Mouse (Mus musculus) G1E (cell line): Measurements from ENCODE around the gene Gm13420. TPM values are rescaled to one million over a fixed set of nuclear protein-coding genes. Genes with fewer than 3 reads are reported as not detected.

Source experiments
- ATAC-seq: 2 replicates; pipeline ENCODE4 v1.8.0; 2016; ENCODE audit warnings: mild to moderate bottlenecking; ENCODE audit not compliant: insufficient number of reproducible peaks, poor library complexity, low FRiP score, severe bottlenecking; ENCODE audit errors: extremely low read depth
- DNase-seq: peaks from one replicate; pipeline ENCODE4 v3.0.0; 2012; ENCODE audit warnings: low spot score
- H3K27me3 ChIP-seq: 2 replicates; pipeline ENCODE4 v1.6.1; 2012; ENCODE audit warnings: mild to moderate bottlenecking, low read length, inconsistent platforms; ENCODE audit not compliant: insufficient read depth
- H3K36me3 ChIP-seq: replicated peaks from 2 replicates; pipeline ENCODE3; 2012; ENCODE audit warnings: mild to moderate bottlenecking, inconsistent platforms
- H3K4me1 ChIP-seq: 2 replicates; pipeline ENCODE4 v1.6.1; 2012; ENCODE audit warnings: low read depth, low read length, inconsistent platforms, mixed read lengths; ENCODE audit not compliant: insufficient read depth
- H3K4me3 ChIP-seq: 2 replicates; pipeline ENCODE4 v1.5.1; 2012; ENCODE audit warnings: low read depth, mild to moderate bottlenecking, inconsistent platforms, low read length, moderate library complexity, mixed read lengths
- H3K9me3 ChIP-seq: replicated peaks from 2 replicates; pipeline ENCODE4 v1.6.1; 2012; ENCODE audit warnings: inconsistent platforms
- CTCF ChIP-seq: IDR thresholded peaks from 2 replicates; pipeline ENCODE4 v1.5.1; 2012; ENCODE audit warnings: low read depth, low read length, inconsistent platforms, mixed read lengths
- GATA1 ChIP-seq: IDR thresholded peaks from 2 replicates; pipeline ENCODE4 v1.6.1; 2012; ENCODE audit warnings: borderline replicate concordance, low read length, inconsistent platforms, mixed read lengths
- GATA2 ChIP-seq: IDR thresholded peaks from 2 replicates; pipeline ENCODE4 v1.6.1; 2012; ENCODE audit warnings: low read depth, low read length, inconsistent platforms, borderline replicate concordance
- POLR2AphosphoS5 ChIP-seq: IDR thresholded peaks from 2 replicates; pipeline ENCODE4 v1.6.1; 2012; ENCODE audit warnings: low read depth, low read length, inconsistent platforms; ENCODE audit not compliant: insufficient replicate concordance
- TAL1 ChIP-seq: conservative IDR thresholded peaks from 2 replicates; pipeline ENCODE4 v1.6.1; 2012; ENCODE audit warnings: low read depth, low read length, inconsistent platforms, mixed read lengths
- polyA plus RNA-seq: library from polyadenylated mRNA; stranded (reverse); fragments of >175 nt; gene quantifications from 2 replicates; pipeline ENCODE4 v1.2.3, GENCODE M21; 2012
- total RNA-seq, 2 experiments: library from RNA; stranded (forward) in 1 of 2; stranded (reverse) in 1 of 2; fragments of 200-1000 nt in 1 of 2; fragments of >200 nt in 1 of 2; fragmentation: Nextera tagmentation in 1 of 2; gene quantifications; 2 replicates each; pipeline ENCODE4 v1.2.3; 2014 to 2017

The Gm13420 gene
- total and polyA plus RNA-seq, 3 experiments = not detected

- Histone ChIP-seq H3K4me3 (no peak overlapping the region), H3K4me1 (no peaks in the 10 kb centered on the region), H3K36me3 (peaks cover 62% of the 10 kb centered on the region), H3K27me3 (peaks cover 5% of the 10 kb centered on the region; the same call in 1 of the 2 replicates), H3K9me3 (no peaks in the 10 kb centered on the region)
- TF ChIP-seq GATA1 (no peak), POLR2AphosphoS5 (no peak), CTCF (no peak), TAL1 (no peak), GATA2 (no peak)
- DNase-seq (no peak), ATAC-seq (no peak)
Measured at GRCm38 (mm10) chr2:29739368-29739767, 12.1 kb downstream of the Gm13420 start.

GRCm38 (mm10) chr2:29738799-29739198, 12.7 kb downstream of the Gm13420 start:
- TF ChIP-seq CTCF (no peak), GATA1 (no peak), GATA2 (no peak), TAL1 (no peak), POLR2AphosphoS5 (no peak)
- Histone ChIP-seq H3K27me3 (0 out of 2 replicates have a peak, but pooled peaks cover 3% of the 10 kb centered on the region), H3K4me3 (no peak overlapping the region), H3K9me3 (no peaks in the 10 kb centered on the region), H3K36me3 (peaks cover 68% of the 10 kb centered on the region), H3K4me1 (no peaks in the 10 kb centered on the region)
- ATAC-seq (no peak), DNase-seq (no peak)

DNA sequence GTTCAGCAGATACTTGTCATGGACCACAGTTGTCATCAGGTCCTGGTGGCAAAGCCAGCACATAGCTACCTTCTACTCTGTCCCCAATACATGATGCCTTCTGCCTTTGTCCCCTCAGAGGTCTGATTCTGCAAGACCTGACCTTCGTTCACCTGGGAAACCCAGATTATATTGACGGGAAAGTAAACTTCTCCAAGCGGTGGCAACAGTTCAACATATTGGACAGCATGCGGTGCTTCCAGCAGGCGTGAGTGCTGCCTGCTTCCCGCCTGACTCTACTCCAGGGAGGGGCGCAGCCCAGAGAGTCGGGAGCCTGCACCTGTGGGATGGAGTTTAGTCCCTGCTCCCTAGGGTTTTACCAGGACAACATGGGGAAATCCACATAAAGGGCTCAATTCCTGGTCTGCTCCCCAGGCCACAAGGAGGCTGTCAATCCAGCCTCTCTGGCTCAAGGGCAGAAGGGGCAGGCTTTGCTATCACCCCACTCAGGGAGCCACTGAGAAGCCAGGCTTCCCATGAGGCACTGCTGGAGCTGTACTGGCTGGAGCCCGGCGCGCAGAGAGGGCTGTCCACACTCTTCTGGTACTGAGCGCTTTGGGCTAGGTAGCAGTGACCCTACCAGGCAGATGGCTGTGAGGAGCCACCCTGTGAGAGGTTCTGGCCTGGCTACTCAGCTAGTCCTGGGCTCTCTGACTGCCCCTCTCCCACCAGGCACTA, 14.1 kb downstream of the Gm13420 start:
- H3K9me3 ChIP-seq = no peaks in the 10 kb centered on the region
- H3K4me3 ChIP-seq = no peak overlapping the region
- TF ChIP-seq GATA1 (no peak), CTCF (no peak)
- DNase-seq (no peak), ATAC-seq (no peak)
- H3K36me3 ChIP-seq = peaks cover 82% of the 10 kb centered on the region
- H3K4me1 ChIP-seq = no peaks in the 10 kb centered on the region
- no peaks in the 10 kb centered on the region for H3K27me3 ChIP-seq

DNA sequence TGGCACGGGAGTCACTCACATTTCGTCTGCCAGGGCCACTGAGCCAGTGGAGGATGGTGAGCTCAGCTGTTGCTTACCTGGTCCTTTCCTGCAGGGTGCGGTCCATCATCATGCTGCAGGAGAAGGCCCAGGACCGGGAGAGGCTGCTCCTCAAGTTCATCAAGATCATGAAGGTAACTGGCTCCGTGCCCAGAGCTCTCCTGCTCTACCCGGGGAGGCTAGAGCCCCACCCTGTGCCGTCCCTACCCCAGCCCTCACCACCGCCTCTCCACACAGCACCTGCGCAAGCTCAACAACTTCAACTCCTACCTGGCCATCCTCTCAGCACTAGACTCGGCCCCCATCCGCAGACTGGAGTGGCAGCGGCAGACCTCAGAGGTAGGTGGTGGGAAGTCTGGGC, 15.8 kb downstream of the Gm13420 start:
- no peaks in the 10 kb centered on the region for H3K27me3 ChIP-seq

DNA sequence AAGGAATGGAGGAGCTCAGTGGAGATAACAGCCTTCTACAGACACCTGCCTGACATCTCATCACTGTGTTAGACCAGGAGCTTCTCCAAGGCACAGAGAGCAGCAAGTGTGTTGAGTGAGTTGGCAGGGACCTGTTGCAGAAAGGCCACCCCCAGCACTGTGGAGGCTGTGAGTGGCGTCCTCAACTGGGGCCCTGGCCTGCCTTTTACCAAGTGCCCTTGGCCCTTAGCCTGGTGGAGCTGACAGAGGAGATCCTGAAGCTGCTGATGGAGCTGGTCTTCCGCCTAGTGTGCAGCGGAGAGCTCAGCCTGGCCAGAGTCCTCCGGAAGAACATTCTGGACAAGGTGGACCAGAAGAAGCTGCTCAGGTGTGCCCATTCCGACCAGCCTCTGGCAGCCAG, 18.1 kb downstream of the Gm13420 start:
- ATAC-seq (no peak), DNase-seq (no peak)
- Histone ChIP-seq H3K4me3 (no peak overlapping the region), H3K9me3 (no peaks in the 10 kb centered on the region), H3K27me3 (no peaks in the 10 kb centered on the region), H3K36me3 (peaks cover 99% of the 10 kb centered on the region), H3K4me1 (no peaks in the 10 kb centered on the region)
- TF ChIP-seq GATA2 (no peak), TAL1 (no peak), GATA1 (no peak), CTCF (no peak), POLR2AphosphoS5 (no peak)

More for the DNA sequence above, 15.8 kb downstream of the Gm13420 start:
- DNase-seq = no peak
- Histone ChIP-seq H3K4me3 (no peak overlapping the region), H3K36me3 (peaks cover 99% of the 10 kb centered on the region), H3K4me1 (no peaks in the 10 kb centered on the region), H3K9me3 (no peaks in the 10 kb centered on the region)
- ATAC-seq = no peak
- TF ChIP-seq TAL1 (no peak), GATA1 (no peak)

GRCm38 (mm10) chr2:29732559-29732958, 18.9 kb downstream of the Gm13420 start:
- Histone ChIP-seq H3K36me3 (peaks cover 99% of the 10 kb centered on the region), H3K4me1 (no peaks in the 10 kb centered on the region), H3K4me3 (no peak overlapping the region), H3K27me3 (no peaks in the 10 kb centered on the region), H3K9me3 (no peaks in the 10 kb centered on the region)
- ATAC-seq (no peak), DNase-seq (no peak)
- TF ChIP-seq CTCF (no peak), TAL1 (no peak), POLR2AphosphoS5 (no peak), GATA2 (no peak), GATA1 (no peak)

- TF ChIP-seq GATA2 = no peak
- no peak overlapping the region for H3K4me3 ChIP-seq
- peaks cover 98% of the 10 kb centered on the region for H3K36me3 ChIP-seq
- DNase-seq = peak; percentile 19
- H3K4me1 ChIP-seq = no peaks in the 10 kb centered on the region
- H3K9me3 ChIP-seq = no peaks in the 10 kb centered on the region
- H3K27me3 ChIP-seq = no peaks in the 10 kb centered on the region
- no peak for ATAC-seq
Measured at GRCm38 (mm10) chr2:29731545-29731944, 19.9 kb downstream of the Gm13420 start.
